Mouse (Mus musculus) thymus, postnatal 14 days (tissue): ENCODE results near the gene Fam170b.

ENCODE experiments used
- DNase-seq: peaks from one replicate; pipeline ENCODE4 v3.0.0; 2021

Gene Fam170b

GRCm38 (mm10) chr14:32833847-32834246 lies at the start of gene Fam170b:
Fam170b (plus strand) TSS chr14:32833962.
- no peak for DNase-seq

- no peak for DNase-seq
Observed at GRCm38 (mm10) chr14:32784130-32784747, 49.5 kb upstream of the Fam170b start.

GRCm38 (mm10) chr14:32784748-32785134 lies 49.0 kb upstream of the Fam170b start:
- DNase-seq, result no peak

GRCm38 (mm10) chr14:32785556-32786130 lies 48.1 kb upstream of the Fam170b start, which contains the start of gene Tmem273:
Tmem273 (plus strand) TSS chr14:32785963.
- DNase-seq, result no peak

GRCm38 (mm10) chr14:32787691-32788090 lies 46.1 kb upstream of the Fam170b start:
- no peak for DNase-seq

GRCm38 (mm10) chr14:32796375-32796774 lies 37.4 kb upstream of the Fam170b start:
- no peak for DNase-seq

- no peak for DNase-seq
Observed at GRCm38 (mm10) chr14:32797803-32798202, 36.0 kb upstream of the Fam170b start.

GRCm38 (mm10) chr14:32798355-32798754 lies 35.4 kb upstream of the Fam170b start:
- DNase-seq, result no peak

- no peak for DNase-seq
Observed at GRCm38 (mm10) chr14:32800048-32800447, 33.7 kb upstream of the Fam170b start.

- peak; percentile 6 for DNase-seq
Observed at GRCm38 (mm10) chr14:32801016-32801661, 32.6 kb upstream of the Fam170b start.

GRCm38 (mm10) chr14:32801662-32802024 lies 32.1 kb upstream of the Fam170b start:
- DNase-seq, result no peak

- DNase-seq, result no peak
Observed at GRCm38 (mm10) chr14:32810111-32810510, 23.7 kb upstream of the Fam170b start.

- no peak for DNase-seq
Observed at GRCm38 (mm10) chr14:32812429-32812828, 21.3 kb upstream of the Fam170b start.

GRCm38 (mm10) chr14:32814961-32815360 lies 18.8 kb upstream of the Fam170b start:
- no peak for DNase-seq

GRCm38 (mm10) chr14:32816533-32816932 lies 17.2 kb upstream of the Fam170b start:
- DNase-seq, result no peak

GRCm38 (mm10) chr14:32817258-32817657 lies 16.5 kb upstream of the Fam170b start:
- DNase-seq, result no peak

- no peak for DNase-seq
Observed at GRCm38 (mm10) chr14:32819297-32819696, 14.5 kb upstream of the Fam170b start.

GRCm38 (mm10) chr14:32822812-32823211 lies 10.9 kb upstream of the Fam170b start:
- DNase-seq, result no peak

GRCm38 (mm10) chr14:32823861-32824260 lies 9.9 kb upstream of the Fam170b start:
- no peak for DNase-seq

GRCm38 (mm10) chr14:32824267-32825150 lies 9.3 kb upstream of the Fam170b start:
- DNase-seq, result no peak

- DNase-seq, result no peak
Observed at GRCm38 (mm10) chr14:32825426-32826032, 8.2 kb upstream of the Fam170b start.

GRCm38 (mm10) chr14:32827165-32827564 lies 6.6 kb upstream of the Fam170b start:
- no peak for DNase-seq
